9 mouse cellular contexts compared by ENCODE assay signal in the genomic region with DNA sequence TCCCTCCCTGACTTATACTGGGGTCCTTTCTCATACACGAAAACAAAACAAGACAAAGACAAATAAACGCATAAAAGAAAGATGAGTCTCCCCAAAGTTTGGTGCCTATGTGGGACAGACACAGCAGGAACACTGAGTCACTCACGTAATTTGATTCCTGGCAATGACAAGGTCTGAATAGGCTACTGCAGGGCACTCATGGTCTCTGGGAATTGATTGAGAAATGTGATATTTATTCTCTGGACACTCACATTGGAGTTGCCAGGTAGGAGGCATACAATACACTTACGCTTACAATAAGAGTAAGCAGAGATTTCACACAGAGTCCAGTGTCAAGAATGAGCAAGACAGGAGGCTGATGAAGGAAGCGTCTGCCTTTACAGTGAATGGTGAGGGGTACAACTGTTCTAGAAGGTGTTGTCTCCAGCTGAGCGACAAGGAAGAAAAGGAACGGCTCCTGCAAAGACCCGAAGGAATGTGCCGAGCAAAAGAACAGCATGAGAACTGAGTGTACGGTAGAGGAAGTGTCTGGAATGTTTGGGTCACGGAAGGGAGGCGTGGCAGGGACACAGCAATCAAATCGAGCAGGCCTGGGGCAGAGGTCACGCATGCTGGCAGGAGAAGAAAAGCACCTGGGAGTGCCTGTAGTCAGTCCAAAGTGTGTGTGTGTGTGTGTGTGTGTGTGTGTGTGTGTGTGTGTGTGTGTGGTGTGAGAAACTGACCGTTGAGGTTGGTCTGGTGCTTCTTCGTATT. TPM values are rescaled to one million over a fixed set of nuclear protein-coding genes. Genes with fewer than 3 reads are reported as not detected.
DNase-seq lines count a peak whose midpoint lies in the region; ATAC-seq and TF ChIP-seq lines count a peak whose summit lies in the region.
"Had no signal": no experiment of that assay in that cellular context is flagged by ENCODE, and none has a peak within 500 bp of the region (broad histone marks: within the 10 kb centered on the region; RNA-seq: fewer than 3 reads in every experiment).

No protein-coding gene starts in this region.

- H3K27me3 ChIP-seq in kidney, embryonic 14.5 days (ENCODE audit: control insufficient read depth, insufficient read depth, low read length): no peaks in the 10 kb centered on the region
- H3K27me3 ChIP-seq in midbrain, postnatal 0 days (ENCODE audit: insufficient read depth, low read length): no peaks in the 10 kb centered on the region

- H3K27ac ChIP-seq in kidney, embryonic 14.5 days (ENCODE audit: low read depth, low read length): peak overlapping the region; percentile 65
- no peak overlapping the region for H3K27ac ChIP-seq in midbrain, postnatal 0 days (ENCODE audit: low read depth, low read length)
- H3K27ac ChIP-seq: liver, embryonic 14.5 days had no signal

- H3K9me3 ChIP-seq in kidney, embryonic 14.5 days (ENCODE audit: control insufficient read depth, low read length): no peaks in the 10 kb centered on the region
- no peaks in the 10 kb centered on the region for H3K9me3 ChIP-seq in midbrain, postnatal 0 days (ENCODE audit: low read length)

- DNase-seq in R1 (ENCODE audit: low read depth, low spot score): peak; percentile 95
- DNase-seq in embryo, embryonic 10.5 days (ENCODE audit: low spot score): peak; percentile 71
- peak; percentile 93 for DNase-seq in lung, postnatal 36 days
- no peak for DNase-seq in cerebellum, adult 11-12 months
- DNase-seq in midbrain, postnatal 0 days (ENCODE audit: low spot score): no peak
- DNase-seq in cerebellum, adult 8-10 months: no peak
- no peak for DNase-seq in layer of hippocampus, postnatal 36 days

- no peak overlapping the region for H3K4me3 ChIP-seq in kidney, embryonic 14.5 days (ENCODE audit: low read length)
- no peak overlapping the region for H3K4me3 ChIP-seq in midbrain, postnatal 0 days (ENCODE audit: low read depth, low read length)

- TF ChIP-seq CTCF in midbrain, postnatal 0 days (IDR thresholded peaks at IDR 0.05): no peak

- peaks cover 15% of the 10 kb centered on the region for H3K4me1 ChIP-seq in kidney, embryonic 14.5 days (ENCODE audit: control insufficient read depth, insufficient read depth, low read length)
- H3K4me1 ChIP-seq in midbrain, postnatal 0 days (ENCODE audit: insufficient read depth, low read length): no peaks in the 10 kb centered on the region

- no peak overlapping the region for H3K9ac ChIP-seq in kidney, embryonic 14.5 days (ENCODE audit: low read depth, low read length)
- no peak overlapping the region for H3K9ac ChIP-seq in midbrain, postnatal 0 days (replicated peaks; ENCODE audit: low read length, poor library complexity, severe bottlenecking)
- H3K9ac ChIP-seq: liver, embryonic 14.5 days had no signal

- peak overlapping the region; percentile 17; the same call in 1 of the 2 replicates for H3K4me2 ChIP-seq in kidney, embryonic 14.5 days (replicated peaks; ENCODE audit: low read depth, low read length)
- no peak overlapping the region for H3K4me2 ChIP-seq in midbrain, postnatal 0 days (ENCODE audit: low read depth, low read length, poor library complexity, severe bottlenecking)

- peak; percentile 93 for ATAC-seq in kidney, embryonic 14.5 days (ENCODE audit: low FRiP score, low TSS enrichment)
- ATAC-seq in midbrain, postnatal 0 days (ENCODE audit: low FRiP score): no peak

- 17% methylated on average over 16 of the region's 16 CpGs for WGBS in kidney, embryonic 14.5 days
- 55% methylated on average over 16 of the region's 16 CpGs for WGBS in midbrain, postnatal 0 days

- no peaks in the 10 kb centered on the region for H3K36me3 ChIP-seq in kidney, embryonic 14.5 days (ENCODE audit: control insufficient read depth, insufficient read depth, low read length)
- H3K36me3 ChIP-seq in midbrain, postnatal 0 days (ENCODE audit: insufficient read depth, low read length): no peaks in the 10 kb centered on the region

RNA-seq across cellular contexts. Expression of gene Slc22a5, which starts 12.5 kb away (rescaled TPM):
- 8.6 and 12.9 TPM in 2 replicates for polyA plus RNA-seq in kidney, embryonic 14.5 days (2014; fragmentation: Nextera tagmentation; extraction: Ambion mirVana)
- 13.2 and 13.6 TPM in 2 replicates for total RNA-seq in midbrain, postnatal 0 days (2014; rRNA removed)
- polyA plus RNA-seq in midbrain, postnatal 0 days (2015; fragmentation: Nextera tagmentation; extraction: Ambion mirVana): 12.8 and 13.0 TPM in 2 replicates
- total RNA-seq in layer of hippocampus, postnatal 36 days (2021): 1 to 10 TPM; 9.2 to 9.3 TPM

RNA-seq across cellular contexts. Expression of gene Gm12216, which starts 44.9 kb away (rescaled TPM):
- 1.1 TPM in 2 replicates for polyA plus RNA-seq in kidney, embryonic 14.5 days (2014; fragmentation: Nextera tagmentation; extraction: Ambion mirVana)
- not detected in 2 replicates for total RNA-seq in midbrain, postnatal 0 days (2014; rRNA removed)
- 0.65 and 0.85 TPM in 2 replicates for polyA plus RNA-seq in midbrain, postnatal 0 days (2015; fragmentation: Nextera tagmentation; extraction: Ambion mirVana)
- 1 to 10 TPM; 8.0 to 9.5 TPM for total RNA-seq in layer of hippocampus, postnatal 36 days (2021)

Comparison
In these comparisons a context has a peak if more than half of its experiments do, and no peak if none do; other contexts are left out.
1. DNase-seq: peak in R1 (single experiment), embryo, embryonic 10.5 days (single experiment) and lung, postnatal 36 days (single experiment); none in cerebellum, adult 11-12 months (single experiment), midbrain, postnatal 0 days (single experiment), cerebellum, adult 8-10 months (single experiment) and layer of hippocampus, postnatal 36 days (0 of 2).